Mouse (Mus musculus): Measurements from ENCODE around the gene Ptprd. TPM values are rescaled to one million over a fixed set of nuclear protein-coding genes. Genes with fewer than 3 reads are reported as not detected.

Ptprd gene
- polyA plus RNA-seq, 1 experiment from 2014 or later = 14.9 TPM

GRCm38 (mm10) chr4:76766429-76766828, 1445.3 kb downstream of the Ptprd start:
- Histone ChIP-seq H3K27ac (ENCODE audit: low read length) (no peak overlapping the region), H3K4me1 (ENCODE audit: insufficient read depth, low read depth, low read length) (no peaks in the 10 kb centered on the region), H3K9ac (replicated peaks; ENCODE audit: low read depth) (no peak overlapping the region), H3K4me2 (replicated peaks; ENCODE audit: low read depth, low read length) (no peak overlapping the region), H3K36me3 (ENCODE audit: insufficient read depth, low read length) (no peaks in the 10 kb centered on the region), H3K4me3 (ENCODE audit: low read depth, low read length) (no peak overlapping the region), H3K27me3 (replicated peaks; ENCODE audit: insufficient read depth, low read length) (no peaks in the 10 kb centered on the region), H3K9me3 (ENCODE audit: low read length) (no peaks in the 10 kb centered on the region)
- 62% methylated on average over 2 of the region's 2 CpGs for WGBS
- ATAC-seq (no peak), DNase-seq (ENCODE audit: low spot score) (no peak)
- TF ChIP-seq CTCF (IDR thresholded peaks at IDR 0.05) = no peak
- no peak for TF ChIP-seq EP300 (IDR thresholded peaks at IDR 0.05)

- Histone ChIP-seq H3K9me3 (ENCODE audit: low read length) (no peaks in the 10 kb centered on the region), H3K27ac (ENCODE audit: low read length) (no peak overlapping the region), H3K9ac (replicated peaks; ENCODE audit: low read depth) (no peak overlapping the region), H3K4me2 (replicated peaks; ENCODE audit: low read depth, low read length) (no peak overlapping the region), H3K4me1 (ENCODE audit: insufficient read depth, low read depth, low read length) (no peaks in the 10 kb centered on the region), H3K27me3 (replicated peaks; ENCODE audit: insufficient read depth, low read length) (no peaks in the 10 kb centered on the region), H3K36me3 (ENCODE audit: insufficient read depth, low read length) (no peaks in the 10 kb centered on the region), H3K4me3 (ENCODE audit: low read depth, low read length) (no peak overlapping the region)
- TF ChIP-seq EP300 (IDR thresholded peaks at IDR 0.05) (no peak), CTCF (IDR thresholded peaks at IDR 0.05) (no peak)
- no peak for DNase-seq (ENCODE audit: low spot score)
- WGBS = 32% methylated on average over 2 of the region's 2 CpGs
- no peak for ATAC-seq
These were observed 1461.1 kb downstream of the Ptprd start for GRCm38 (mm10) chr4:76750709-76751108.

GRCm38 (mm10) chr4:76735831-76736230, 1475.9 kb downstream of the Ptprd start:
- Histone ChIP-seq H3K4me2 (replicated peaks; ENCODE audit: low read depth, low read length) (no peak overlapping the region), H3K4me3 (ENCODE audit: low read depth, low read length) (no peak overlapping the region), H3K36me3 (ENCODE audit: insufficient read depth, low read length) (no peaks in the 10 kb centered on the region), H3K4me1 (ENCODE audit: insufficient read depth, low read depth, low read length) (no peaks in the 10 kb centered on the region), H3K9ac (replicated peaks; ENCODE audit: low read depth) (no peak overlapping the region), H3K27me3 (replicated peaks; ENCODE audit: insufficient read depth, low read length) (no peaks in the 10 kb centered on the region), H3K27ac (ENCODE audit: low read length) (no peak overlapping the region), H3K9me3 (ENCODE audit: low read length) (no peaks in the 10 kb centered on the region)
- peak; percentile 49 for ATAC-seq
- WGBS = 33% methylated on average over 1 of the region's 1 CpGs
- no peak for TF ChIP-seq CTCF (IDR thresholded peaks at IDR 0.05)
- TF ChIP-seq EP300 (IDR thresholded peaks at IDR 0.05) = no peak
- peak; percentile 56 for DNase-seq (ENCODE audit: low spot score)

- H3K36me3 ChIP-seq (ENCODE audit: insufficient read depth, low read length) = no peaks in the 10 kb centered on the region
- H3K27me3 ChIP-seq (replicated peaks; ENCODE audit: insufficient read depth, low read length) = no peaks in the 10 kb centered on the region
- DNase-seq (ENCODE audit: low spot score) (no peak), ATAC-seq (no peak)
- H3K4me2 ChIP-seq (replicated peaks; ENCODE audit: low read depth, low read length) = no peak overlapping the region
- TF ChIP-seq EP300 (IDR thresholded peaks at IDR 0.05) (no peak), CTCF (IDR thresholded peaks at IDR 0.05) (no peak)
- no peak overlapping the region for H3K9ac ChIP-seq (replicated peaks; ENCODE audit: low read depth)
- H3K9me3 ChIP-seq (ENCODE audit: low read length) = no peaks in the 10 kb centered on the region
- H3K4me1 ChIP-seq (ENCODE audit: insufficient read depth, low read depth, low read length) = no peaks in the 10 kb centered on the region
- WGBS = 70% methylated on average over 3 of the region's 3 CpGs
- H3K4me3 ChIP-seq (ENCODE audit: low read depth, low read length) = no peak overlapping the region
- no peak overlapping the region for H3K27ac ChIP-seq (ENCODE audit: low read length)
These were observed 1536.0 kb downstream of the Ptprd start for GRCm38 (mm10) chr4:76675726-76676125.

GRCm38 (mm10) chr4:76673224-76673623, 1538.5 kb downstream of the Ptprd start:
- Histone ChIP-seq H3K27me3 (replicated peaks; ENCODE audit: insufficient read depth, low read length) (no peaks in the 10 kb centered on the region), H3K9ac (replicated peaks; ENCODE audit: low read depth) (no peak overlapping the region), H3K9me3 (ENCODE audit: low read length) (no peaks in the 10 kb centered on the region), H3K4me3 (ENCODE audit: low read depth, low read length) (no peak overlapping the region), H3K4me2 (replicated peaks; ENCODE audit: low read depth, low read length) (no peak overlapping the region), H3K36me3 (ENCODE audit: insufficient read depth, low read length) (no peaks in the 10 kb centered on the region), H3K4me1 (ENCODE audit: insufficient read depth, low read depth, low read length) (no peaks in the 10 kb centered on the region), H3K27ac (ENCODE audit: low read length) (no peak overlapping the region)
- ATAC-seq (no peak), DNase-seq (ENCODE audit: low spot score) (no peak)
- TF ChIP-seq CTCF (IDR thresholded peaks at IDR 0.05) = no peak
- TF ChIP-seq EP300 (IDR thresholded peaks at IDR 0.05) = no peak

GRCm38 (mm10) chr4:76672653-76673052, 1539.1 kb downstream of the Ptprd start:
- no peak overlapping the region for H3K4me2 ChIP-seq (replicated peaks; ENCODE audit: low read depth, low read length)
- H3K9ac ChIP-seq (replicated peaks; ENCODE audit: low read depth) = no peak overlapping the region
- no peaks in the 10 kb centered on the region for H3K36me3 ChIP-seq (ENCODE audit: insufficient read depth, low read length)
- no peak for TF ChIP-seq CTCF (IDR thresholded peaks at IDR 0.05)
- TF ChIP-seq EP300 (IDR thresholded peaks at IDR 0.05) = no peak
- no peak for ATAC-seq
- no peak for DNase-seq (ENCODE audit: low spot score)
- H3K27ac ChIP-seq (ENCODE audit: low read length) = no peak overlapping the region
- H3K4me3 ChIP-seq (ENCODE audit: low read depth, low read length) = no peak overlapping the region
- H3K27me3 ChIP-seq (replicated peaks; ENCODE audit: insufficient read depth, low read length) = no peaks in the 10 kb centered on the region
- H3K4me1 ChIP-seq (ENCODE audit: insufficient read depth, low read depth, low read length) = no peaks in the 10 kb centered on the region
- H3K9me3 ChIP-seq (ENCODE audit: low read length) = no peaks in the 10 kb centered on the region

- no peaks in the 10 kb centered on the region for H3K27me3 ChIP-seq (replicated peaks; ENCODE audit: insufficient read depth, low read length)
- TF ChIP-seq EP300 (IDR thresholded peaks at IDR 0.05) (peak; percentile 88), CTCF (IDR thresholded peaks at IDR 0.05) (no peak)
- no peak overlapping the region for H3K4me3 ChIP-seq (ENCODE audit: low read depth, low read length)
- H3K4me2 ChIP-seq (replicated peaks; ENCODE audit: low read depth, low read length) = no peak overlapping the region
- H3K9ac ChIP-seq (replicated peaks; ENCODE audit: low read depth) = no peak overlapping the region
- ATAC-seq (peak; percentile 88), DNase-seq (ENCODE audit: low spot score) (peak; percentile 52)
- WGBS = 38% methylated on average over 4 of the region's 4 CpGs
- H3K4me1 ChIP-seq (ENCODE audit: insufficient read depth, low read depth, low read length) = no peaks in the 10 kb centered on the region
- H3K27ac ChIP-seq (ENCODE audit: low read length) = no peak overlapping the region
- H3K9me3 ChIP-seq (ENCODE audit: low read length) = no peaks in the 10 kb centered on the region
- no peaks in the 10 kb centered on the region for H3K36me3 ChIP-seq (ENCODE audit: insufficient read depth, low read length)
These were observed 1550.0 kb downstream of the Ptprd start for GRCm38 (mm10) chr4:76661725-76662124.

Data from lung, postnatal 0 days (tissue).